9 mouse cellular contexts compared by ENCODE assay signal in the genomic region with DNA sequence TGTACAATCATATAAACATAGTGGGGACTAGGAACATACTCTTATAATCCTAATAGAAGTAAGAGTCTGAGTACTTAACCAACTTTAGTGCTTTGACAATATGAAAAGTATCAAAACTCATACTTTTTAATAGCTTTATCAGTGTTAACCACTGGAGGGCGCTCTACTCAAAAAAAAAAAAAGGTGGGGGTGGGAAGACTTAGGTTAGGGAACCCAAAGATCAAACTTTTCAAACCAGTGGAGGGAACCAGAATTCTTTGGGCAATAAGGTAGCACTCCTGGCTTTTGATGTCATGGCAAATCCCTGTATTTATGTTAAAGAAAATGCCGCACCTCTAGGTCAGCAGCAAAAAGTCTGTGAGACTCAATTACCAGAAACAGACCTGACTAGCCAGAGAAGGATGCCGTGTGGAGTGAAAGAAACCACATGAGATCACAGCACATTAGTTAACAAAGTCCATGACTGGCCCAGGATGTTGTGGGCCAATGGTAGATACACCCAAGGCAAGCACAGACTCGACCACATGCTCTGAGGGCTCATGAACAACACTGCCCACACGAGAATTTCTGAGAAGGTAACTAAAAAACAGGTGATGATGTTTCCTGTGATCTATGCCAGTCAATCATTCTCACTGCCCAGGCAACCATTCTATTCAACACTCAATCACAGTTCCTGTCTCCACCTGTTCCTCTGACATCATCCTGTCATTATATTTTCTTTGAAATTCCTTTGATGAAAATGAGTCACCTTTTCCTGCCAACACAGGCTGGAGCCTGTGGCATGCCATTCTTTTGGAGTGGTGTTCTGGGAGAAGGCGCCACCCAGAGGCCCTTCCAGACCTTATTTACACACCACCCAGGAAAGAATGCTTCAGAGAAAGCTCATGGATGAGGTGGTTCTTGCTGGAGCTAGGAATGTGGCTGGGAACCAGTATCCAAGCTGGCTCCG.
DNase-seq lines count a peak whose midpoint lies in the region; ATAC-seq and TF ChIP-seq lines count a peak whose summit lies in the region.
"Had no signal": no experiment of that assay in that cellular context is flagged by ENCODE, and none has a peak within 500 bp of the region (broad histone marks: within the 10 kb centered on the region; RNA-seq: fewer than 3 reads in every experiment).

No protein-coding gene starts in this region.

- H3K9ac ChIP-seq in neural tube, embryonic 12.5 days: no peak overlapping the region
- H3K9ac ChIP-seq in heart, embryonic 12.5 days: no peak overlapping the region

- TF ChIP-seq CTCF in small intestine, adult 2 months (IDR thresholded peaks at IDR 0.05; ENCODE audit: extremely low read depth, insufficient read length, insufficient replicate concordance, low read depth, low read length): 0 out of 2 replicates have a peak, but pooled peaks have one; percentile 31

- 0 out of 2 replicates have a peak overlapping the region, but pooled peaks have one; percentile 12 for H3K27ac ChIP-seq in neural tube, embryonic 12.5 days
- H3K27ac ChIP-seq in heart, embryonic 12.5 days (ENCODE audit: poor library complexity, severe bottlenecking): peak overlapping the region; percentile 46; the same call in 1 of the 2 replicates
- no peak overlapping the region for H3K27ac ChIP-seq in small intestine, adult 2 months (ENCODE audit: insufficient read depth, low read depth, low read length)

- no peaks in the 10 kb centered on the region for H3K9me3 ChIP-seq in neural tube, embryonic 12.5 days
- H3K9me3 ChIP-seq in heart, embryonic 12.5 days (replicated peaks): no peaks in the 10 kb centered on the region

- H3K27me3 ChIP-seq in neural tube, embryonic 12.5 days (replicated peaks): no peaks in the 10 kb centered on the region
- no peaks in the 10 kb centered on the region for H3K27me3 ChIP-seq in heart, embryonic 12.5 days (replicated peaks)
- no peaks in the 10 kb centered on the region for H3K27me3 ChIP-seq in small intestine, adult 2 months (ENCODE audit: control insufficient read depth, insufficient read depth, low read length)

- no peak for DNase-seq in neural tube, embryonic 10.5 days (ENCODE audit: extremely low spot score, low spot score)
- DNase-seq in adrenal gland, postnatal 14 days: peak; percentile 59
- peak; percentile 67 to 70 for DNase-seq in kidney, postnatal 36 days
- no peak for DNase-seq in cerebellum, adult 8-10 months
- no peak for DNase-seq in cerebellum, postnatal 4 days (ENCODE audit: low spot score in 2 of 2)

- H3K4me2 ChIP-seq in neural tube, embryonic 12.5 days (replicated peaks): no peak overlapping the region
- H3K4me2 ChIP-seq in heart, embryonic 12.5 days: no peak overlapping the region

- H3K4me3 ChIP-seq in neural tube, embryonic 12.5 days: no peak overlapping the region
- no peak overlapping the region for H3K4me3 ChIP-seq in heart, embryonic 12.5 days
- H3K4me3 ChIP-seq in small intestine, adult 2 months (ENCODE audit: low read depth, low read length): no peak overlapping the region
- H3K4me3 ChIP-seq: erythroblast, embryonic 14.5 days had no signal

- peaks cover 21% of the 10 kb centered on the region for H3K4me1 ChIP-seq in neural tube, embryonic 12.5 days
- peaks cover 49% of the 10 kb centered on the region for H3K4me1 ChIP-seq in heart, embryonic 12.5 days (replicated peaks)
- no peaks in the 10 kb centered on the region for H3K4me1 ChIP-seq in small intestine, adult 2 months (ENCODE audit: control insufficient read depth, insufficient read depth, insufficient read length, low read length)

- no peak for TF ChIP-seq POLR2A in small intestine, adult 2 months (IDR thresholded peaks at IDR 0.05; ENCODE audit: low read depth, low read length)

- no peak for ATAC-seq in neural tube, embryonic 12.5 days (ENCODE audit: low FRiP score, low read depth)
- peak; percentile 30; the same call in 1 of the 2 replicates for ATAC-seq in heart, embryonic 12.5 days (ENCODE audit: insufficient number of reproducible peaks, low FRiP score)

- 38% methylated on average over 7 of the region's 7 CpGs for WGBS in neural tube, embryonic 12.5 days
- WGBS in heart, embryonic 12.5 days: 25% methylated on average over 7 of the region's 7 CpGs
- WGBS in small intestine, adult 2 months: 33% methylated on average over 7 of the region's 7 CpGs

- H3K36me3 ChIP-seq in neural tube, embryonic 12.5 days: no peaks in the 10 kb centered on the region
- H3K36me3 ChIP-seq in heart, embryonic 12.5 days: no peaks in the 10 kb centered on the region
- H3K36me3 ChIP-seq in small intestine, adult 2 months (ENCODE audit: control insufficient read depth, insufficient read depth, low read length): no peaks in the 10 kb centered on the region

Comparison
In these comparisons a context has a peak if more than half of its experiments do, and no peak if none do; other contexts are left out.
1. DNase-seq: peak in adrenal gland, postnatal 14 days (single experiment) and kidney, postnatal 36 days (2 of 2); none in neural tube, embryonic 10.5 days (single experiment), cerebellum, adult 8-10 months (single experiment) and cerebellum, postnatal 4 days (0 of 2).